Mouse (Mus musculus) stomach, postnatal 0 days (tissue): ENCODE measurements around the gene Plekhh2. TPM values are rescaled to one million over a fixed set of nuclear protein-coding genes. Genes with fewer than 3 reads are reported as not detected.

Source experiments
- ATAC-seq: fragments of 200-750 bp; cut with Nextera tagmentation; 2 replicates; pipeline ENCODE4 v1.8.0; 2017; ENCODE audit not compliant: low FRiP score, low TSS enrichment
- DNase-seq: peaks from one replicate; pipeline ENCODE4 v3.0.0-alpha.2; 2016; ENCODE audit warnings: low spot score
- H3K27ac ChIP-seq: fragments of 300-500 bp; sonication (generic); replicated peaks from 2 replicates; pipeline ENCODE4 v1.5.1; 2014; ENCODE audit warnings: mild to moderate bottlenecking, control low read depth
- H3K27me3 ChIP-seq: fragments of 300-500 bp; sonication (generic); 2 replicates; pipeline ENCODE4 v1.6.1; 2014; ENCODE audit warnings: low read length; ENCODE audit not compliant: control insufficient read depth, insufficient read depth
- H3K36me3 ChIP-seq: fragments of 300-500 bp; sonication (generic); 2 replicates; pipeline ENCODE4 v1.6.1; 2014; ENCODE audit warnings: low read length, mixed read lengths; ENCODE audit not compliant: control insufficient read depth, insufficient read depth
- H3K4me1 ChIP-seq: fragments of 300-500 bp; sonication (generic); replicated peaks from 2 replicates; pipeline ENCODE4 v1.6.1; 2014; ENCODE audit warnings: antibody characterized with exemption; ENCODE audit not compliant: control insufficient read depth, insufficient read depth
- H3K4me2 ChIP-seq: fragments of 300-500 bp; sonication (generic); replicated peaks from 2 replicates; pipeline ENCODE4 v1.6.1; 2014; ENCODE audit warnings: low read depth, mild to moderate bottlenecking, control low read depth, moderate library complexity
- H3K4me3 ChIP-seq: fragments of 300-500 bp; sonication (generic); 2 replicates; pipeline ENCODE4 v1.5.1; 2014; ENCODE audit warnings: low read depth, low read length, control low read depth
- H3K9ac ChIP-seq: fragments of 300-500 bp; sonication (generic); 2 replicates; pipeline ENCODE4 v1.6.1; 2014; ENCODE audit warnings: mild to moderate bottlenecking, low read length, control low read depth, mixed read lengths
- H3K9me3 ChIP-seq: fragments of 300-500 bp; sonication (generic); 2 replicates; pipeline ENCODE4 v1.6.1; 2016; ENCODE audit warnings: low read length; ENCODE audit not compliant: control insufficient read depth
- CTCF ChIP-seq: IDR thresholded peaks from 2 replicates; pipeline ENCODE4 v1.5.1; 2016; ENCODE audit warnings: antibody characterized with exemption, low read depth, mild to moderate bottlenecking, moderate library complexity
- EP300 ChIP-seq: optimal IDR thresholded peaks from 2 replicates; pipeline ENCODE3; 2016; ENCODE audit warnings: antibody characterized with exemption
- WGBS: fragments of 180-500 bp; shearing (Covaris S2); extraction: QIAGEN DNeasy Blood & Tissue Kit; methylation state at CpG from one replicate; pipeline ENCODE4 v1.1.7; 2014; 5-methylcytosine and 5-hydroxymethylcytosine counted together
- polyA plus RNA-seq: library from polyadenylated mRNA; unstranded; fragments of >200 nt; fragmentation: Nextera tagmentation; extraction: Ambion mirVana; gene quantifications from 2 replicates; pipeline ENCODE4 v1.2.1, GENCODE M21; 2015

Gene Plekhh2
- polyA plus RNA-seq, 1 experiment from 2014 or later: 2.4 TPM

- H3K4me1 ChIP-seq: no peaks in the 10 kb centered on the region
- H3K9ac ChIP-seq: no peak overlapping the region
- no peaks in the 10 kb centered on the region for H3K9me3 ChIP-seq
- no peak overlapping the region for H3K4me3 ChIP-seq
- DNase-seq (no peak), ATAC-seq (no peak)
- 70% methylated on average over 8 of the region's 8 CpGs for WGBS
- TF ChIP-seq EP300: no peak
- TF ChIP-seq CTCF: no peak
- no peak overlapping the region for H3K27ac ChIP-seq
- no peaks in the 10 kb centered on the region for H3K36me3 ChIP-seq
- no peaks in the 10 kb centered on the region for H3K27me3 ChIP-seq
- H3K4me2 ChIP-seq: no peak overlapping the region
Measured at GRCm38 (mm10) chr17:84658951-84659350, 147.3 kb downstream of the Plekhh2 start.

- TF ChIP-seq EP300 (no peak), CTCF (no peak)
- no peak overlapping the region for H3K4me2 ChIP-seq
- no peaks in the 10 kb centered on the region for H3K36me3 ChIP-seq
- no peaks in the 10 kb centered on the region for H3K27me3 ChIP-seq
- H3K4me1 ChIP-seq: no peaks in the 10 kb centered on the region
- no peak overlapping the region for H3K9ac ChIP-seq
- WGBS: 48% methylated on average over 10 of the region's 10 CpGs
- ATAC-seq (no peak), DNase-seq (no peak)
- no peak overlapping the region for H3K27ac ChIP-seq
- no peaks in the 10 kb centered on the region for H3K9me3 ChIP-seq
- no peak overlapping the region for H3K4me3 ChIP-seq
Measured at GRCm38 (mm10) chr17:84665053-84665452, 153.4 kb downstream of the Plekhh2 start.

- no peak overlapping the region for H3K27ac ChIP-seq
- WGBS: 43% methylated on average over 9 of the region's 9 CpGs
- no peaks in the 10 kb centered on the region for H3K4me1 ChIP-seq
- ATAC-seq (no peak), DNase-seq (peak; percentile 29)
- H3K36me3 ChIP-seq: no peaks in the 10 kb centered on the region
- H3K4me3 ChIP-seq: no peak overlapping the region
- no peaks in the 10 kb centered on the region for H3K9me3 ChIP-seq
- TF ChIP-seq CTCF (no peak), EP300 (no peak)
- H3K4me2 ChIP-seq: no peak overlapping the region
- no peak overlapping the region for H3K9ac ChIP-seq
- no peaks in the 10 kb centered on the region for H3K27me3 ChIP-seq
Measured at GRCm38 (mm10) chr17:84665691-84666090, 154.0 kb downstream of the Plekhh2 start.

- no peaks in the 10 kb centered on the region for H3K36me3 ChIP-seq
- 89% methylated on average over 3 of the region's 3 CpGs for WGBS
- H3K9ac ChIP-seq: no peak overlapping the region
- no peaks in the 10 kb centered on the region for H3K9me3 ChIP-seq
- H3K27me3 ChIP-seq: no peaks in the 10 kb centered on the region
- no peak overlapping the region for H3K4me3 ChIP-seq
- no peaks in the 10 kb centered on the region for H3K4me1 ChIP-seq
- ATAC-seq (no peak), DNase-seq (no peak)
- H3K27ac ChIP-seq: no peak overlapping the region
- H3K4me2 ChIP-seq: no peak overlapping the region
- TF ChIP-seq CTCF (no peak), EP300 (no peak)
Measured at GRCm38 (mm10) chr17:84667848-84668247, 156.2 kb downstream of the Plekhh2 start.

Other genes starting within 250 kb of the Plekhh2 start
- 1.6 and 2.0 TPM in 2 replicates for gene Thada, start 45.7 kb upstream of the Plekhh2 start, polyA plus RNA-seq
- 13.3 and 14.0 TPM in 2 replicates for gene Dync2li1, start 114.6 kb downstream of the Plekhh2 start, polyA plus RNA-seq
- 0.08 and 0.13 TPM in 2 replicates for gene Abcg8, start 164.4 kb downstream of the Plekhh2 start, polyA plus RNA-seq
- gene Abcg5, start 171.1 kb downstream of the Plekhh2 start, polyA plus RNA-seq: 0.82 and 1.7 TPM in 2 replicates